Mouse (Mus musculus) hematopoietic stem cell, adult 5-6 weeks (primary cell): ENCODE results near the gene Osbpl10. TPM values are rescaled to one million over a fixed set of nuclear protein-coding genes. Genes with fewer than 3 reads are reported as not detected.

Experiments used
- ATAC-seq, 2 experiments: fragments of 125-278 bp in 1 of 2; replicated peaks in 1 of 2; 2 replicates each; pipeline ENCODE4 v1.8.0; 2016 to 2017; ENCODE audit warnings: inconsistent platforms in 2 of 2, mild to moderate bottlenecking in 2 of 2, moderate number of reproducible peaks in 2 of 2, low read depth in 1 of 2, moderate TSS enrichment in 1 of 2; ENCODE audit not compliant: low FRiP score in 2 of 2, poor library complexity in 2 of 2, severe bottlenecking in 2 of 2, insufficient read depth in 1 of 2, low TSS enrichment in 1 of 2
- total RNA-seq: library from RNA; stranded (forward); fragments of 172-1452, 232-1000 nt; gene quantifications from 2 replicates; pipeline ENCODE4 v1.2.3, GENCODE M21; 2017

Gene Osbpl10
- total RNA-seq, 1 experiment from 2014 or later = 0.69 TPM

GRCm38 (mm10) chr9:115214572-115215571, 236.5 kb downstream of the Osbpl10 start:
- ATAC-seq = peak in 1 of 2 experiments; percentile 47; a peak in 1 of 4 replicates

- ATAC-seq = no peak
Measured at GRCm38 (mm10) chr9:115215830-115216701, 237.7 kb downstream of the Osbpl10 start.

GRCm38 (mm10) chr9:115217984-115218383, 239.6 kb downstream of the Osbpl10 start:
- ATAC-seq = no peak

GRCm38 (mm10) chr9:115220466-115220865, 242.1 kb downstream of the Osbpl10 start:
- no peak for ATAC-seq

- ATAC-seq = peak; percentile 28 to 41; a peak in 1 of 4 replicates
Measured at GRCm38 (mm10) chr9:115221265-115221664, 242.9 kb downstream of the Osbpl10 start.

- no peak for ATAC-seq
Measured at GRCm38 (mm10) chr9:115224744-115225354, 246.5 kb downstream of the Osbpl10 start.

GRCm38 (mm10) chr9:115229145-115229544, 250.8 kb downstream of the Osbpl10 start:
- no peak for ATAC-seq

- ATAC-seq = no peak
Measured at GRCm38 (mm10) chr9:115229676-115230075, 251.3 kb downstream of the Osbpl10 start.

GRCm38 (mm10) chr9:115230141-115230540, 251.8 kb downstream of the Osbpl10 start:
- no peak for ATAC-seq

- ATAC-seq = no peak
Measured at GRCm38 (mm10) chr9:115231476-115231875, 253.1 kb downstream of the Osbpl10 start.

GRCm38 (mm10) chr9:115233721-115234120, 255.4 kb downstream of the Osbpl10 start:
- no peak for ATAC-seq

GRCm38 (mm10) chr9:115234561-115234960, 256.2 kb downstream of the Osbpl10 start:
- no peak for ATAC-seq

GRCm38 (mm10) chr9:115236352-115236841, 258.0 kb downstream of the Osbpl10 start:
- ATAC-seq = no peak; a peak in 1 of 4 replicates

GRCm38 (mm10) chr9:115237943-115238342, 259.6 kb downstream of the Osbpl10 start:
- no peak for ATAC-seq

GRCm38 (mm10) chr9:115239861-115240260, 261.5 kb downstream of the Osbpl10 start:
- ATAC-seq = no peak

GRCm38 (mm10) chr9:115243630-115244029, 265.3 kb downstream of the Osbpl10 start:
- ATAC-seq = no peak

GRCm38 (mm10) chr9:115245092-115245491, 266.7 kb downstream of the Osbpl10 start:
- ATAC-seq = no peak
